ENCODE assay signal across 8 mouse cellular contexts in genomic region chr2:143862484-143863231, GRCm38 (mm10). TPM values are rescaled to one million over a fixed set of nuclear protein-coding genes. Genes with fewer than 3 reads are reported as not detected.
DNase-seq lines count a peak whose midpoint lies in the region; ATAC-seq and TF ChIP-seq lines count a peak whose summit lies in the region.

TSS of gene Bfsp1 (minus strand) at chr2:143863173.

- 6% methylated on average over 86 of the region's 86 CpGs for WGBS in heart, adult 2 months
- WGBS in lung, embryonic 16.5 days: 3% methylated on average over 85 of the region's 86 CpGs

- peak within 1 kb of the TSS; percentile 31 for H3K27ac ChIP-seq in heart, adult 2 months
- H3K27ac ChIP-seq in lung, embryonic 16.5 days (ENCODE audit: low read length): no peak within 1 kb of the TSS

- TF ChIP-seq EP300 in heart, adult 2 months (IDR thresholded peaks at IDR 0.05; ENCODE audit: insufficient read depth, low read depth, low read length): no peak

- no peaks in the 10 kb centered on the region for H3K9me3 ChIP-seq in lung, embryonic 16.5 days (ENCODE audit: control insufficient read depth, low read length)

- H3K9ac ChIP-seq in heart, adult 2 months (ENCODE audit: low read depth, low read length): peak within 1 kb of the TSS; percentile 58
- H3K9ac ChIP-seq in lung, embryonic 16.5 days (ENCODE audit: low read length): peak within 1 kb of the TSS; percentile 84

- peak; percentile 88 for ATAC-seq in lung, embryonic 16.5 days (ENCODE audit: low read depth)

- H3K79me2 ChIP-seq in heart, adult 2 months (replicated peaks; ENCODE audit: control insufficient read depth, insufficient read depth, low read length): no peaks in the 10 kb centered on the region

- H3K36me3 ChIP-seq in heart, adult 2 months (ENCODE audit: control insufficient read depth, insufficient read depth, low read length): no peaks in the 10 kb centered on the region
- H3K36me3 ChIP-seq in lung, embryonic 16.5 days (ENCODE audit: control insufficient read depth, insufficient read depth, low read length): no peaks in the 10 kb centered on the region

- no peaks in the 10 kb centered on the region for H3K27me3 ChIP-seq in heart, adult 2 months (ENCODE audit: control insufficient read depth, insufficient read depth, low read length)
- H3K27me3 ChIP-seq in lung, embryonic 16.5 days (ENCODE audit: control insufficient read depth, insufficient read depth, low read depth, low read length): no peaks in the 10 kb centered on the region; the same call in 1 of the 2 replicates

- peaks cover 3% of the 10 kb centered on the region; the same call in 1 of the 2 replicates for H3K4me1 ChIP-seq in heart, adult 2 months (ENCODE audit: control insufficient read depth, insufficient read depth, low read length)
- H3K4me1 ChIP-seq in lung, embryonic 16.5 days (replicated peaks; ENCODE audit: control insufficient read depth, insufficient read depth, low read length): peaks cover 6% of the 10 kb centered on the region

- peak within 1 kb of the TSS; percentile 39 for H3K4me3 ChIP-seq in heart, adult 2 months
- peak within 1 kb of the TSS; percentile 55 for H3K4me3 ChIP-seq in lung, embryonic 16.5 days (ENCODE audit: low read length)

- DNase-seq in layer of hippocampus, adult 9-11 months: peak; percentile 24
- DNase-seq in layer of hippocampus, adult 8-10 months (ENCODE audit: low spot score in 2 of 2): no peak
- peak; percentile 84 for DNase-seq in embryo, embryonic 11 days
- peak; percentile 74 to 80 for DNase-seq in heart, adult 2 months
- DNase-seq in kidney, adult 9 months: peak; percentile 18
- peak; percentile 71 for DNase-seq in ovary, postnatal 36 days (ENCODE audit: low spot score)
- no peak for DNase-seq in thymus, postnatal 0 days (ENCODE audit: low spot score)

- peak within 1 kb of the TSS; percentile 86 for H3K4me2 ChIP-seq in lung, embryonic 16.5 days (ENCODE audit: low read depth, low read length)

- TF ChIP-seq POLR2A in heart, adult 2 months (IDR thresholded peaks at IDR 0.05; ENCODE audit: insufficient read depth, low read depth, low read length): no peak

- intact Hi-C loops in heart, adult 2 months (cut with DNase I): loop anchor here (10.0 kb wide), 1 partner anchor 592 kb away; no protein-coding TSS in a partner anchor

- peak; percentile 14; the same call in 1 of the 2 replicates for TF ChIP-seq CTCF in heart, adult 2 months (IDR thresholded peaks at IDR 0.05)

RNA-seq across cellular contexts. Expression of gene Bfsp1, which starts in this region (rescaled TPM):
- 1 to 10 TPM; 1.2 to 3.0 (median 1.9) TPM for total RNA-seq in layer of hippocampus, adult 8-10 months (2022)
- under 1 TPM; 0.25 to 0.26 TPM for total RNA-seq in heart, adult 2 months (2021)
- polyA plus RNA-seq in heart, adult 2 months (2012; rRNA removed): 0.27 and 0.32 TPM in 2 replicates
- 1.6 and 2.2 TPM in 2 replicates for polyA plus RNA-seq in lung, embryonic 16.5 days (2015; fragmentation: Nextera tagmentation; extraction: Ambion mirVana)
- polyA plus RNA-seq in thymus, postnatal 0 days (2015; fragmentation: Nextera tagmentation; extraction: Ambion mirVana): 0.62 and 0.66 TPM in 2 replicates

Comparison
In these comparisons a context has a peak if more than half of its experiments do, and no peak if none do; other contexts are left out.
1. DNase-seq: peak in layer of hippocampus, adult 9-11 months (single experiment), embryo, embryonic 11 days (single experiment), kidney, adult 9 months (single experiment) and ovary, postnatal 36 days (single experiment); none in layer of hippocampus, adult 8-10 months (0 of 2) and thymus, postnatal 0 days (single experiment).
2. Peak in DNase-seq, H3K4me3 ChIP-seq, H3K27ac ChIP-seq and H3K9ac ChIP-seq in heart, adult 2 months; RNA of the gene not detected or under 1 TPM.